Mouse (Mus musculus): ENCODE data around the gene Vrk1.

DNA sequence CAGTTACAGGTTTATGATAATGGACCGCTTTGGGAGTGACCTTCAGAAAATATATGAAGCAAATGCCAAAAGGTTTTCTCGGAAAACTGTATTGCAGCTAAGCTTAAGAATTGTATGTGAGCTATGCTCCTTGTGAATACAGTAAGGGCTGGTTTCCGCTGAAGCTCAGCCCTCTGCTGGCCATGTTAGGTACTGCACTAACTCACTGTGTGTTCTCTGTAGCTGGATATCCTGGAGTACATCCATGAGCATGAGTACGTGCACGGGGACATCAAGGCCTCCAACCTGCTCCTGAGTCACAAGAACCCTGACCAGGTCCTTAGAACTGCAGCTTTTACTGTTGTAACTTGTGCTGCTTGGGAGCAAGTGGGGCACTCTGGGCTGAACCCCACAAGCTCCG is 45.8 kb downstream of the Vrk1 start:
- TF ChIP-seq POLR2A (IDR thresholded peaks at IDR 0.05; ENCODE audit: insufficient read length, low read depth) (no peak), E2F4 (IDR thresholded peaks at IDR 0.05; ENCODE audit: insufficient read depth) (no peak), TCF12 (IDR thresholded peaks at IDR 0.05; ENCODE audit: insufficient read depth, poor library complexity, severe bottlenecking) (no peak), USF1 (IDR thresholded peaks at IDR 0.05; ENCODE audit: low read depth) (no peak), MAX (IDR thresholded peaks at IDR 0.05; ENCODE audit: low read depth) (no peak), REST (IDR thresholded peaks at IDR 0.05; ENCODE audit: insufficient read depth, insufficient read length) (no peak)
